Mouse (Mus musculus): ENCODE data around the gene Pkd1.
A peak's percentile ranks its signal among the peaks of the same experiment; 100 is the strongest.

Gene Pkd1

DNA sequence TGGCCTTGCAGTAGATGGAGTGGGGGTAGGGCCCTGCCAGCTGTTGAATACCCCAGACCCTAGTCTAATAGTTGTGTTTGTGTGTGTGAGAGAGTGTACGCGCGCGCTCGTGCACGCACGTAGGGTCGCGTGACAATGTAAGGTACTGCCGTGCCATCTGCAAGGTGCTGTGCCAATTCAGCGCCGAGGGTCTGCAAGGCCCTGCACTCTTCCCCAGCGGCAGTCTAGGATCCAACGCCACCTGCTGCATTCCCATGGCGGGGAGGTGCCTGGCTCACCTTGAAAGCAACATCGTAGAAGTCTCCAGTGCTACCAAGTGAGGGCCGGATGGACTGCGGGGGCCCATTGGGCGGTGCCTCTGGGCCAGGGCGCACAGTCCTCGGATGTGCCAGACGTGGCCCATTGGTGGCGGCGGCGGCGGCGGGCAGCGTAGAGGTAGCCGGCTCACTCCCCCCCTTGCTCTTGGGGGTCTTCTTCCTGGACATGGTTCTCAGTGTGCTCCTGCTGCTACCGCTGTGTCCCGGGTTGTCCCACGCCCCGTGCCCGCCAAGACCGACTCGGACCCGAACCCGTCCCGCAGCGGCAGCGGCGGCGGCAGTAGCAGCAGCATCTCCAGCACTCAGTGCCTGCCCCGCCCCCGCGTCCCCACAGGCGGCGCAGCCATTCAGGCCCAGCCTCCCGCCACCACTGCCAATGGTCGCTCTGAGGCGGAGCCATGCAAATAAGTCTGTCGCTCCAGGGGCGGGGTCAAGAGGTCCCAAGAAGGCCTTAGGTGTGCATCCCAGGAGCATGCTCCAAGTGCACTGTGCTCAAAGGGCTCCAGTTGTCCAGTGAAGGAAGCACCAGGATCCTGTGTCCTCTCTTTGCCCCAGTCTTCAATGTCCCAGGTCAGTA is 16.3 kb upstream of the Pkd1 start:
- DNase-seq: peak; percentile 91

DNA sequence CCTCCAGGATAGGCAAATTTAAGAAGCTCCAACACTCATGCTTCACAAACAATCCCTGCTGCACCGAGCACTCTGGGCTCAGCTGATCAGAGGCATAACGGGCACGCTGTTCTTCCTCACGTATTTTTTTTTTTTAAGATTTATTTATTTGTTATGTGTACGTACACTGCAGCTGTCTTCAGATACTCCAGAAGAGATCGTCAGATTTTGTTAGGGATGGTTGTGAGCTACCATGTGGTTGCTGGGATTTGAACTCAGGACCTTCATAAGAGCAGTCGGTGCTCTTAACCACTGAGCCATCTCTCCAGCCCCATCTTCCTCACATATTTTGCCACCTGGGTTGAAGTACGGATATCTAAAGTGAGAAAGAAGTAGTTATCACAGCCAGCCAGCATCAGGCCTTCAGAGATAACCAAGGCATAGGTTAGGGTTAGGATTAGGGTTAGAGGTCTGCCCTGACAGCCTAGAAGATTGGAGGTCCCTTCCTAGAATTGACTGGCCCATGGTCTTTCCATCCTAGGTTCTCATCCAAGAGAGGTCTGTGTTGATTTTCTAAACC is 15.4 kb upstream of the Pkd1 start, which contains the start of gene Rab26:
Gene Rab26 (minus strand): TSS at position 51 of the 559 bp plus-strand sequence.
- DNase-seq: no peak

DNA sequence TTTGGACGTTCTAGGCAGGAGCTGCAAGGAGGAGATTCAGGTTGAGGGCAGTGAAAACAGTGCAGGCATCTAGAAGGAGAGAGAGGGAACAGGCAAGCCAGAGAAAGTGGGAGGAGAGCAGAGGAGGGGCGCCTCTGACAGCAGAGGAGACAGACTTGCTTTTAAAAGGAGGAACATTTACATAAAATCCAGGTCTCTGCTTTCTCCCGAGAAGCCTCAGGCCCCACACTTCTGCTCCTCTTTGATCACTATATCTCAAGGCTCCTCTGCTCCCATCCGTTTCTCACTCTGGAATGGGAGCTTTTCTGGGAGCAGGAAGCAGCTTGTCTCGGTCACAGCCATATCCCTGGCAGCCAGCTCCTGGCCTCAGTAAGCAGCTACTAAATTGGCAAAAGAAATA is 14.3 kb upstream of the Pkd1 start:
- no peak for DNase-seq

DNA sequence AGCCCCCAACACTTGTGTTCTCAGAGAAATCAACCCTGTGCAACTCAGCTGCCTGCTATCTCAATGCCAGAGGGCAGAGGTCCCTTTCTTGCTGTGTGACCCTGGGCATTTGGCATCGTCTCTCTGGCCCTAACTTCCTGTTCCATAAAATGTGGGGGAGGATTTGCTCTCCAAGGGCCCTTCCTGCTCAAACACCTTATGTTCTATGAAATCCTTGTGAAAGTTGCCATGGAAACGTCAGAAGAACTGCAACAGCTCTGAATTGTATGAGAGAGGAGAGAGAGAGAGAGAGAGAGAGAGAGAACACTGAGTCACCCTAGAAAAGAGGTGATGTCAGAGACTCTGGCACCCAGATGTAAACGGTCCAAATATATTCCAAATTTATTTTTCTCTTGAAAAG is 12.1 kb upstream of the Pkd1 start:
- no peak for DNase-seq

DNA sequence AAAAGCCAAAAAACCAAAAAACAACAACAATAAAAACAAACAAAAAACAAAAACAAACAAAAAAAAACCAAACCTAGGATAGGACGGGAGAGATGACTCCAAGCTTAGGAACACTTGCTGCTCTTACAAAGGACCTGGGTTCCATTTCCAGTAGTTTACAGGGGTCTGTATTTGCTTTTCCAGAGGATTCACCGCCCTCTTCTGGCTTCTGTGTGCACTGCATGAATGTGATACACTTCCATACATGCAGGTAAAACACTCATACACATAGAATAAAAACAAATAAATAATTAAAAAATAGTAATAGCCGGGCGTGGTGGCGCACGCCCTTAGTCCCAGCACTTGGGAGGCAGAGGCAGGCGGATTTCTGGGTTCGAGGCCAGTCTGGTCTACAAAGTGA is 10.7 kb upstream of the Pkd1 start:
- DNase-seq: peak; percentile 72

DNA sequence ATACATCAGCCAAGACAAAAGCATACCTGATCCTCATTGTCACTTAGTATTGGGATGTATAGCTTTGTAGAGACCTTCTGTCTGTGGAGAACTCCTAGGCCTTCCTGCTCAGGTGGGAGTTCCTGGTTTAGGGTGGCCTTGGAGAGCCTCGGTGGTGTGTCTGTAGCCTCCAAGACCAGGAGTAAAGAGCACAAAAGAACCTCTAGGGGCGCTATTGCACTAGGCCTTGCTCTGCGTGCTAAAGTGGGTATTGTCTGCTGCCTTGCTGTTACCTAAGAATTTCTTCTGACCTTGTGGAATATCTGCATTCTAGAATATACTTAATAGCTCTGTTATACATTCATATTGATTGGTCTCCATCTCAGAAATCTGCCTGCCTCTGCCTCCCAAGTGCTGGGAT is 9.3 kb upstream of the Pkd1 start:
- peak; percentile 66 for DNase-seq

DNA sequence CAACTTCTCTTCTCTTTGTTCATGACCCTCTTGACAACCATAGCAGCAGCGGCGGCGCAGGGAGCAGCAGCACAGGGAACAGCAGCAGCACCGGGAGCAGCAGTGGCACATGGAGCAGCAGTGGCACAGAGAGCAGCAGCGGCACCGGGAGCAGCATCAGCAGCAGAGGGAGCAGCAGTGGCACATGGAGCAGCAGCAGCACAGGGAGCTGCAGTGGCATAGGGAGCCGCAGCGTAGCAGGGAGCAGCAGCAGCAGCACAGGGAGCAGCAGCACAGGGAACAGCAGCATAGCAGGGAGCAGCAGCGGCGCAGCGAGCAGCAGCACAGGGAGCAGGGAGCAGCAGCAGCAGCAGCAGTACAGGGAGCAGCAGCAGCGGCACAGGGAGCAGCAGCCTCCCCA is 5.0 kb upstream of the Pkd1 start:
- DNase-seq: no peak

DNA sequence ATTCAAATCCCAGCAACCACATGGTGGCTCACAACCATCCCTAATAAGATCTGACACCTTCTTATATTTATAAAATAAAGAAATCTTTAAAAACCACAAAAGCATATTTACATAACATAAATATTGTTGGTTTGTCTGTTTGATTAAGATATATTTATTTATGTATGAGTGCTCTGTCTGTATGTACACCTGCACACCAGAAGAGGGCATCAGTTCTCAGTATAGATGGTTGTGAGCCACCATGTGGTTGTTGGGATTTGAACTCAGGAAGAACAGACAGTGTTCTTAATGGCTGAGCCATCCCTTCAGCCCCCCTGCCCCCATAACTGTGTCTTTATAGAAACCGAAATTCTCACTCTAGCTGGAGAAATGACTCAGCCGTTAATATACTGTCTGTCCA is 4.4 kb upstream of the Pkd1 start:
- DNase-seq: no peak

DNA sequence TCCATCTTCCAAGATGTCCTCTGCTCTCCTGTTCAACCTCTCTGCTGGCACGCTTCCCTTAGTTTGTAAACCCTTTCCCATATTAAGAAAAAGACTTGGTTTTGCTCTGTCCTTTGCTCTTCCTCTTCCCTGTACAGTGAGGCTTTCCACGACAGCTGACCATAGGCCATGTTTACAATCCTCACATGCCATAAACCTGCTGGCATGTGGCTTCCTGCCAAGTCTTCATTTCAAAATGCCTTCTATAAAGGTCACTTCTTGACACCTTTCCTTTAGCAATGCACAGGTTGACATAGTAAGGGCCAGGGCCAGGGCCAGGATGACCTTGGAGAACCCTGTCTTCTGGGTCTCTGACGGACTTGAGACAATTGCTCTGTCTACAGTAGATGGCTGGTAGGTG is 3.4 kb upstream of the Pkd1 start:
- DNase-seq: peak; percentile 53

DNA sequence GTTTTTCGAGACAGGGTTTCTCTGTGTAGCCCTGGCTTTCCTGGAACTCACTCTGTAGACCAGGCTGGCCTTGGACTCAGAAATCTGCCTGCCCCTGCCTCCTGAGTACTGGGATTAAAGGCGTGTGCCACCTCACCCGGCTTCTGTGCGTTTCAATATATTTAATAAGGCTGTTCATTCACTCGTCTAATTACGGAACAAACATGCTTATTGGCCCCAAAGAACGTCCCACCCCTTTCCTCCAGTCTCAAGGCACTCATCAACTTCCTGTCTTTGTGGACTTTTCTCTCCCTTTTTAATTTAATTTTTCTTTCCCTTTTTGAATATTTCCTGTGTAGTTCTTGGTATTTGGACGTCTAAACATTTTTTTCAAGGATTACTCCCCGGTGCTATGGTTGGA is 1.2 kb upstream of the Pkd1 start:
- DNase-seq: peak; percentile 35

DNA sequence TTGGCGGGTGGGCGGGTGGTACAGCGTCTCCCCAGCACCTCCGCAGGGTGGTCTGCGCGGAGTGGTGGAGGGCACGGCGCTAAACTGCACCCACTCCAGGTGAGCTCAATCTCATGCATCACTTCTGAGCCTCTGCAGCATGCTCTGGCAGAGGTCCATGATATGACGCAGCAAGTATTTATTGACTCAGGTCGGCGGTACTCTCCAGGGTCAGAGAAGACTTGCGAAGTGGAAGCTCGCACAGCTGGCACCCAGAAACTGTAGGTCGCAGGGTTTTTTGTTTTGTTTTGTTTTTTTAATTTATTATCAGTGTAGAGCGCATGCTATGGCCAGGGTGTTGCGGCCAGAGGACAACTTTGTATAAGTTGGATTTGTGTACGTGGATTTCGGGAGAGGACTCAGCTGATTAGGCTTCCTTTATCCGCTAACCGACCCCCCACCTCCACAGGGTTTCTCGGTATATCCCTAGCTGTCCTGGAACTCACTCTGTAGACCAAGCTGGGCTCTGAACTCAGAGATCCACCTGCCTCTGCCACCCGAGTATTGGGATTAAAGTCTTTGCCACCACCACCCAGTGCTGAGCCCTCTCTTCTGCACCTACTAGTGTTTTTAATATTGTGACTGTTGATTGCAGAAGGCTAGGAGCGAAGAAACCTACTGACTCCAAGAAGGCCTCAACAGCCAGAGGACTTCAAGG is 565 bp upstream of the Pkd1 start:
- DNase-seq: peak; percentile 79

DNA sequence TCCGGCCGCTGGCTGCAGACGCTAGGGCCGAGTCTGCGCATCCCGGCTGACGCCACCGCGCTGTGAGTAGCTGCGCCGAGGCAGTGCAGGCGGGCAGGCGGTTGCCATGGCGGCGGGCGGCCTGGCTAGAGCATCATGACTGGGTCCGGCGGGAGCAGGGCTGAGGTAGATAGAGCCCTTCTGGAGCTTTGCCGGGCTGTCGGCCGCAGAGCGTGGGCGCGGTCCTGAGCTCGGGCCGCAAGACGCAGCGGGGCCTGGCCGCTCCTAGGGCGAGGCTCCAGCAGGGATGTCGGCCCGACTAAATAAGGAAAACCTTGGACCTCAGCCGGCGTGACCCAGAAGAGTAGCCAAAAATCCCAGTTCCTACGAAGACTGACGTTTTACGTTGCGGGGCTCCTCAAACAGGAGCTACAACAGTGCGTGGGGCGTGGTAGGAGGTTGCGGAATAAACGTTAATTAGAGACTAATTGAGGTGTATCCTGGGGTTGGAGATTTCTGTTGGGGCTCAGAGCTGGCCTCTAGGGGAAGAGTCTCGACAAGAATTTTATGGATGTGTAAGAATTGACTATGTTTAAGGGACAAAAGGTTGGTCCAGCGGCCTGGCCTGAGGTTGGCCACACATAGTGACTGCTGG is 899 bp downstream of the Pkd1 start:
- DNase-seq: peak; percentile 84

DNA sequence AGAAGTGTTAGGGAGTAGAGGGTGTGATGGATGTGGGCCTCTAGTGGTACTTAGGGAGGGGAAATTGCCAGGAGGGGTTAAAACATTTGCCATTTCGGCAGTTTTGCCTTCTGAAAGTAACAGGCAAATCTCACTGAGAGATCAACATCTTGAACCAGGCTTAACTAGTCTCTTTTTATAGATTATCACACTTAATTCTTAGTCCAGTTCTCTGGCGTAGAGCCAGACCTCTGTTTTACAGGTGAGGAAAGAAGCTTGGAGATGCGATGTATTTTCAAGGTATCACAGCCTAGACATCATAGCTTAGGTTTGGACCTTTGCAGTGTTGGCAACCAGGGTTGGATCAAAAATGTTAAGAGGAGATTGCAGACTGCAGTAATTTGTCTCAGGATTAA is 1.4 kb downstream of the Pkd1 start:
- DNase-seq: no peak

DNA sequence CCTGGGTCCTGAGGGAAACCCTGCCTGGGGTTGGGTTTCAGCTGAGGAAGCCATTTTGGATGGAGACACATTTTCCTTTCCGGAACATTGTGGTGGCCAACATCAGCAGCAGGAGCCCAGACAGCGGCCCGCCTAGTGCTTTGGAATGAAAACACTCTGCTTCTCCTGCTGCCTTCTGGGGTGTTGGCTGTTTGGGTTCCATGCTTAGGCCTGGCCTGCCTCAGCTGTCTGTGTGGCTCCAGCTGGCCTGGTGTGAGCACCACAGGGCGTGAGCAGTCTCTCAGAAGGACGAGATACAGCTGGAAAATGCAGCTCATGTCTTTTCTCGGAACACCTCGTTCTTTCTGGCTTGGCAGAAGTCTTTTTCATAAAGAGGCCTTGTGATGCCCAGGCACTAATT is 7.5 kb downstream of the Pkd1 start:
- DNase-seq: peak; percentile 40

DNA sequence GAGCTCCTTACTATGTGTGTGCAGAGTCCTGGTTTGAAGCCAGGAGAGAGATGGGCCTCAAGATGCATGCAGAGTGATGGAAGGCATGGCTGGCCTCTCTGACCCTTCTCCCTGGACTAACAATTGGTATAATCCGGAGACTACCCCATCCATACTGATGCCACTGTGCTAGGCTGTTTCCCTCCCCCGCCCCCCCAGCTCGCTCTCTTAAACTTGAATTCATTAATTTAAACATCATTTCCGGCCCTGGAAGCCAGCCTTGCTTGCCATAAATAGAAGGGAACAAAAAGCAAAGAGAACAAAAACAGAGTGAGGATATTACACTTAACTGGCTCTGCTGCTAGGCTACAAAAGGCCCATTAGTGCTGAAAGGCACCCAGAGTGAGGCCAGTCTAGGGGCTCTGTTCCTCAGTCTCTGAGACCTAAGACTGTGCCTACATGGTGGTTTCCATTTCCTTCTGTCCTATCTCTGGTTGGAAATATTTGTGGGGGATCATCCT is 9.0 kb downstream of the Pkd1 start:
- peak; percentile 56 for DNase-seq

DNA sequence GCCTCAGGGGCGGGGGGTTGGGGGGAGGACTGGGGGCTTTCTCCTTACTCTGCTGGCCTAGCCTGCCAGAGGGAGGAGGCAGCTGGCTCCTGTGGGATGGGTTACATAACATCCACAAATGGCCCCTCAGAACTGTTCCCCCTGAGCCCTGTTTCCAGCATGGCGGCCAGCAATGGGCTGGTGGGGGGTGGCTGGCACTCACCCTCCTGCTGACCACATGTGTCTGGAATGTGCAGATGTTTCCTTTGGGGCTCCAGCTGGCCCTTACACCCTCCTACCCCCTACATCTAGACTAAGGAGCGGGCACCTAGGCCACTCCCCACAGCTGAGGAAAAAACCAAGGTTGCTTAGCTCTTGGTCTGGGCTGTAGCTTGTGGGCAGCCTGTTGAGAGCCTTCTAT is 9.5 kb downstream of the Pkd1 start:
- DNase-seq: peak; percentile 43

DNA sequence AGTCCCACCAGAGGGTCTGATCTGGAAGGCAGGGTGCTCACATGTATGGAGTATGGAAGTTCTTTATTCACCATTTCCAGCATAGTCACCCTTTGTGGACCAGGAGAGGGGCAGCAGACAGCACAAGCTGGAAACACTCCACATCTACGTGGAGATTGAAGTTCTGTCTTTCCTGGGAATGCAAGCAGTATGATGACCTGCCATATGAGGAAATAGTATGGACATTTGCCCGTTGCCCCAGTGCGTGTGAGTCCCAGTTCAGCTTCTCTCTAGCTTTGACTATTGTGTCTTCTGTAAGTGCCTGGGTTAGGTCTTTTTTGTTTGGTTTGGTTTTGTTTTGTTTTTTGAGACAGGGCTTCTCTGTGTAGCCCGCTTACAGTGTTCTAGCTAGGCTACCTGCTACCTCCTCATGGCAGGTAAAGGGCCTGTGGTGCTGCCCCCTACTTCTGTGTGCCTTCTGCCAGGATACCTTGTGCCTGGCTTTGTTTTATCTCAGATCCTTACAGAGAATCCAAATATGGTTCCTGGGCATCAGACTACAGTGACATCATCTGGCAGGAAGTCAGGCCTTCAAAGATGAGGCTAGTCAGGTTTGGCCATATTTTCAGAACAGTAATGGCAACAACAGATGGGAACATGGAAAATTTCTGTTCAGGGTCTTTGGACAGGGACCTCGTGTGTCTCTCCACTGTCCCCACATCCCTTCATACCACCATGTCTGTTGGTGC is 10.8 kb downstream of the Pkd1 start:
- DNase-seq: no peak

DNA sequence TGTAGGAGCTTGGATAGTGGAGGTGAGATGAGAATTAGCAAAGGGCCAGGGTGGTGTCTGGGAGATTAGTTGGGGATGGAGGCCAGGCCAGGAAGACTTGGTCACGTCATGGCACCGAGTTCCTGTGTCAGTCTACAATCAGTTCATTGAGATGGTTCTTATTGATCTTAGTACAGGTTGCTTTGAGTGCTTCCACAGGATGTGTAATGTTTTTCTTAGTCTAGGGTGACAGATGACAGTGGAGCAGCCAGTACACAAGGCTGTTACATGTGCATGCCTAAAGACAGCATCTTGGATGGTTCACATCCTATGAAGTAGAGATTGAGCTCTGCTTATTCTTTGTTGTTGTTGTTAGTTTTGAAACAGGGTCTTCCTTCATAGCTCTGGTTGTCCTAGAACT is 12.0 kb downstream of the Pkd1 start:
- DNase-seq: no peak

DNA sequence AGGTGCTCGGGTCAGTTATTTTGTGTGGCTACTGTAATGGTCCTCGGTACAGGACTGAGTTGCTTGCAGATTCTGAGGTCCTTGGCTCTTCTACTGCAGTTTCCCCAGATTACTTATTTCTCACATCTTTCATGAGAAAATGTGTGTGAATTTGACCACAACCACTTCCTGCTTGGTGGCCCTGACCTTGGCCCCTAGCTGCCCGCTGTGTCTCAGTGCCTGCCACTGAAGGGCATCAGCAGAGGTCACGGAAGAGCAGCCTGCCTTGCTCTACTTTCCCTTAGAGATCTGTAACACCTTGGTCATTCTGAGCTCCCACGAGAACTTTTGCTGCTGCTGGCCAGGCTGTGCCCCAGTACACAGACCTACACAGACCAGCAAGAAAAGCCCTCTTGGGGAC is 14.0 kb downstream of the Pkd1 start:
- DNase-seq: no peak

DNA sequence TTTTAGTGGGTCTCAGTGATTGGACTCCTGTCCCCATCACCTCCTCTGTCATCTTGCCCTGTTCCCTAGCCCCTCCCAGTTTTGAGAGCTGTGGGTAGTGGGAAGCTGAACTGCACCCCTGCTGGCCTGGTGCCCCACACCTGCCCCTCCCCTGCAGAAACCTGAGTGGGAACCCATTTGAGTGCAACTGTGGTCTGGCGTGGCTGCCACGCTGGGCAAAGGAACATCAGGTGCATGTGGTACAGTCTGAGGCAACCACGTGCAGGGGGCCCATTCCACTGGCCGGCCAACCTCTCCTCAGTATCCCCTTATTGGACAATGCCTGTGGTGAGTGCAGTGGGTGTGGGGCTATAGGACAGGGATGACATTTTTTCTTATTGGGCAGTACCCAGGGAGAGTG is 14.8 kb downstream of the Pkd1 start:
- DNase-seq: no peak

DNA sequence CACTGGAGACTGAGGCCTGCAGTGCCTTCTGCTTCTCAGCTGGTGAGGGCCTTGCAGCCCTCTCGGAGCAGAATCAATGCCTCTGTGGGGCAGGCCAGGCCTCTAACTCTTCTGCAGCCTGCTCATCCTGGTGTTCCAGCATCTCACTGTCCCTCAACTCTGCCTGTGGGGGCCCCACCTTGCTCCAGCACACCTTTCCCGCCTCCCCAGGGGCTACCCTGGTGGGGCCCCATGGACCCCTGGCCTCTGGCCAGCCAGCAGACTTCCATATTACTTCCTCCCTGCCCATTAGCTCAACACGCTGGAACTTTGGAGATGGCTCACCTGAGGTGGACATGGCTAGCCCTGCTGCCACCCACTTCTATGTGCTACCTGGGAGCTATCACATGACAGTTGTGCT is 15.5 kb downstream of the Pkd1 start:
- no peak for DNase-seq

DNA sequence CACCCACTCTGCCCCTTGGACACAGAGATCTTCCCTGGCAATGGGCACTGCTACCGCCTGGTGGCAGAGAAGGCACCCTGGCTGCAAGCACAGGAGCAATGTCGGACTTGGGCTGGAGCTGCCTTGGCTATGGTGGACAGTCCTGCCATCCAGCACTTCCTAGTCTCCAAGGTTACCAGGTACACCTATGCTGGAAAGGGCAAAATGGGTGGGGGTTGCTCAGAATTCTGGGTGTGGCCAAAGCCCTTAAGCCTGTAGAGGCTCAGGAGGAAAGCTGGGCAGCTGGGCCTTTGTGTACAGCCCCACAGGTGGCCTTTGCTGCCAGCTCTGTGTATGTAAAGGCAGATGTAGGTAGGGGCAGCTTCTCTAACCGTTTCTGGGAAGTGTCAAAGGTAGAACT is 16.2 kb downstream of the Pkd1 start:
- no peak for DNase-seq
